In the genomic region with DNA sequence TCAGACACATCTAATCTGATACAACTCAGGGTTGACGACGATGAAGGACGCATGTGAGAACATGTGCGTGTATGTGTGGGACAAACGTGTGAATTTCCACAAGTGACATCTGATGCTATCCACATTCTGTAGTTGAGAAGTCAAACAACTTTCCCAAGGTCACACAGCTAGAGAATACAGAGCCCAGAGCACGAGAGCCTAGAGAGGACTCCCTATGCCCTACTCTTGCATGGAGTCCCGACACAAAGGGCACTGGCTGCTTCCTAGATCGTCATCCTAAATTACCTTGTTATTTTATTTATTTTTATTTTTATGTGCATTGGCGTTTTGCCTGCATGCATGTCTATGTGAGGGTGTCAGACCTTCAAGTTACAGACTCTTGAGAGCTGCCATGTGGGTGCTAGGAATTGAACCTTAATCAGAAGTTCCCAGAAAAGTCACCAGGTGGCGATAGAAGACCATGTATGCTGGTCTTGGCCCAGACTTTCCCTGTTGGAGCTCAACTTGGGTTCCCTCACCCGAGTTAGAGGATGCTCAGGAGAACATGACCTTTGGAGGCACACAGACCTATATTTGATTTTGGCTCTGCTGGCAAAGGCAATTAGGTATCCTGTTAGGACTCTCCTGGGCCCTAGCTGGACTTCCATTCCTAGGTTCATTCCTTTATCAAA, we compare ENCODE assay signal across 8 mouse cellular contexts. TPM values are rescaled to one million over a fixed set of nuclear protein-coding genes. Genes with fewer than 3 reads are reported as not detected.
DNase-seq lines count a peak whose midpoint lies in the region; ATAC-seq and TF ChIP-seq lines count a peak whose summit lies in the region.

No protein-coding gene starts in this region.

- no peak overlapping the region for H3ac ChIP-seq in C2C12 (ENCODE audit: control insufficient read depth, insufficient read length, low read depth)

- H3K36me3 ChIP-seq in C2C12 (ENCODE audit: control insufficient read depth, insufficient read depth): no peaks in the 10 kb centered on the region
- H3K36me3 ChIP-seq in heart, embryonic 12.5 days: no peaks in the 10 kb centered on the region
- H3K36me3 ChIP-seq in kidney, postnatal 0 days (ENCODE audit: insufficient read depth, low read length): no peaks in the 10 kb centered on the region
- H3K36me3 ChIP-seq in liver, embryonic 14.5 days (replicated peaks; ENCODE audit: control insufficient read depth, insufficient read depth, low read depth): no peaks in the 10 kb centered on the region
- H3K36me3 ChIP-seq in neural tube, embryonic 12.5 days: no peaks in the 10 kb centered on the region

- no peak overlapping the region for H3K9ac ChIP-seq in heart, embryonic 12.5 days
- H3K9ac ChIP-seq in kidney, postnatal 0 days (ENCODE audit: low read depth, low read length): no peak overlapping the region
- H3K9ac ChIP-seq in liver, embryonic 14.5 days (replicated peaks): no peak overlapping the region
- H3K9ac ChIP-seq in neural tube, embryonic 12.5 days: no peak overlapping the region

- no peak overlapping the region for H3K4me2 ChIP-seq in heart, embryonic 12.5 days
- H3K4me2 ChIP-seq in kidney, postnatal 0 days (ENCODE audit: low read length): no peak overlapping the region
- H3K4me2 ChIP-seq in liver, embryonic 14.5 days (ENCODE audit: low read depth): no peak overlapping the region
- no peak overlapping the region for H3K4me2 ChIP-seq in neural tube, embryonic 12.5 days (replicated peaks)

- H3K9me3 ChIP-seq in heart, embryonic 12.5 days (replicated peaks): no peaks in the 10 kb centered on the region
- H3K9me3 ChIP-seq in kidney, postnatal 0 days (replicated peaks; ENCODE audit: low read length): no peaks in the 10 kb centered on the region
- H3K9me3 ChIP-seq in liver, embryonic 14.5 days (ENCODE audit: control insufficient read depth, low read length): no peaks in the 10 kb centered on the region
- no peaks in the 10 kb centered on the region for H3K9me3 ChIP-seq in neural tube, embryonic 12.5 days

- no peak overlapping the region for H3K4me3 ChIP-seq in C2C12 (ENCODE audit: insufficient read depth, poor library complexity, severe bottlenecking)
- no peak overlapping the region for H3K4me3 ChIP-seq in heart, embryonic 12.5 days
- no peak overlapping the region for H3K4me3 ChIP-seq in kidney, postnatal 0 days (replicated peaks; ENCODE audit: low read depth, low read length)
- no peak overlapping the region for H3K4me3 ChIP-seq in liver, embryonic 14.5 days (ENCODE audit: insufficient read depth in 1 of 2, low read depth in 2 of 2, low read length in 2 of 2)
- H3K4me3 ChIP-seq in neural tube, embryonic 12.5 days: no peak overlapping the region

- no peak overlapping the region for H3K27ac ChIP-seq in heart, embryonic 12.5 days (ENCODE audit: poor library complexity, severe bottlenecking)
- no peak overlapping the region for H3K27ac ChIP-seq in kidney, postnatal 0 days
- no peak overlapping the region for H3K27ac ChIP-seq in liver, embryonic 14.5 days
- H3K27ac ChIP-seq in neural tube, embryonic 12.5 days: no peak overlapping the region

- H3K79me3 ChIP-seq in C2C12 (ENCODE audit: low read depth): no peaks in the 10 kb centered on the region

- H3K4me1 ChIP-seq in heart, embryonic 12.5 days (replicated peaks): peaks cover 13% of the 10 kb centered on the region
- H3K4me1 ChIP-seq in kidney, postnatal 0 days (replicated peaks; ENCODE audit: insufficient read depth, low read length): no peaks in the 10 kb centered on the region
- H3K4me1 ChIP-seq in liver, embryonic 14.5 days (replicated peaks; ENCODE audit: control insufficient read depth in 2 of 2, insufficient read depth in 2 of 2, low read length in 1 of 2): no peaks in the 10 kb centered on the region
- H3K4me1 ChIP-seq in neural tube, embryonic 12.5 days: no peaks in the 10 kb centered on the region

- peak; percentile 59 for DNase-seq in T-cell, adult 2 months (ENCODE audit: low spot score)
- peak; percentile 86 for DNase-seq in kidney, postnatal 0 days (ENCODE audit: low spot score)
- peak; percentile 20 to 37 (median 33) for DNase-seq in liver, embryonic 14.5 days (ENCODE audit: low read depth in 3 of 3, low spot score in 3 of 3)
- peak; percentile 78 for DNase-seq in thymus, postnatal 0 days (ENCODE audit: low spot score)

- 53% methylated on average over 11 of the region's 11 CpGs for WGBS in heart, embryonic 12.5 days
- 53% methylated on average over 11 of the region's 11 CpGs for WGBS in kidney, postnatal 0 days
- 47% methylated on average over 11 of the region's 11 CpGs for WGBS in liver, embryonic 14.5 days (ENCODE audit: insufficient replicate concordance)
- 56% methylated on average over 11 of the region's 11 CpGs for WGBS in neural tube, embryonic 12.5 days

- no peak for TF ChIP-seq EP300 in liver, embryonic 14.5 days (IDR thresholded peaks at IDR 0.05; ENCODE audit: low read depth)

- H3K27me3 ChIP-seq in C2C12 (ENCODE audit: control insufficient read depth, insufficient read depth, insufficient read length): no peaks in the 10 kb centered on the region
- no peaks in the 10 kb centered on the region for H3K27me3 ChIP-seq in heart, embryonic 12.5 days (replicated peaks)
- no peaks in the 10 kb centered on the region for H3K27me3 ChIP-seq in kidney, postnatal 0 days (ENCODE audit: insufficient read depth, low read length)
- no peaks in the 10 kb centered on the region for H3K27me3 ChIP-seq in liver, embryonic 14.5 days (ENCODE audit: control insufficient read depth, insufficient read depth, low read length)
- no peaks in the 10 kb centered on the region for H3K27me3 ChIP-seq in neural tube, embryonic 12.5 days (replicated peaks)

- no peaks in the 10 kb centered on the region for H3K79me2 ChIP-seq in C2C12 (ENCODE audit: control insufficient read depth, insufficient read depth)

- peak; percentile 4 for TF ChIP-seq CTCF in C2C12 (IDR thresholded peaks at IDR 0.05; ENCODE audit: control insufficient read depth, insufficient read depth, insufficient read length)
- TF ChIP-seq CTCF in kidney, postnatal 0 days (IDR thresholded peaks at IDR 0.05; ENCODE audit: low read depth): peak; percentile 91
- TF ChIP-seq CTCF in liver, embryonic 14.5 days (IDR thresholded peaks at IDR 0.05; ENCODE audit: low read depth): peak; percentile 69

- ATAC-seq in common myeloid progenitor, adult 5-6 weeks (replicated peaks; ENCODE audit: low read depth, poor library complexity, severe bottlenecking): peak; percentile 95
- ATAC-seq in heart, embryonic 12.5 days (ENCODE audit: insufficient number of reproducible peaks, low FRiP score): 0 out of 2 replicates have a peak, but pooled peaks have one; percentile 33
- ATAC-seq in kidney, postnatal 0 days (replicated peaks; ENCODE audit: low FRiP score, low read depth): peak; percentile 62
- no peak for ATAC-seq in liver, embryonic 14.5 days (ENCODE audit: insufficient read depth)
- peak; percentile 54 for ATAC-seq in neural tube, embryonic 12.5 days (ENCODE audit: low FRiP score, low read depth)

TF ChIP-seq in C2C12, 6 proteins besides CTCF, POLR2A, EP300 and RAD21:
- no peak for TF ChIP-seq CEBPB (IDR thresholded peaks at IDR 0.05; ENCODE audit: low read depth)
- TF ChIP-seq FOSL1 (IDR thresholded peaks at IDR 0.05; ENCODE audit: insufficient read depth, low read length, poor library complexity, severe bottlenecking): no peak
- no peak for TF ChIP-seq MYOD1 (IDR thresholded peaks at IDR 0.05; ENCODE audit: control insufficient read depth, insufficient read length, low read depth)
TF ChIP-seq in C2C12: peak in this region for 0.

RNA-seq across cellular contexts. Expression of a gene that starts 7.3 kb away (rescaled TPM):
- not detected for polyA plus RNA-seq in C2C12 (2012; fragmentation: generic; extraction: Trizol)
- total RNA-seq in common myeloid progenitor, adult 5-6 weeks (2017): not detected in 2 replicates
- polyA plus RNA-seq in heart, embryonic 12.5 days (2016; fragmentation: Nextera tagmentation; extraction: Ambion mirVana): not detected in 2 replicates
- not detected in 2 replicates for polyA plus RNA-seq in kidney, postnatal 0 days (2015; fragmentation: Nextera tagmentation; extraction: Ambion mirVana)
- polyA plus RNA-seq in liver, embryonic 14.5 days (2012; rRNA removed): not detected in 2 replicates
- polyA plus RNA-seq in liver, embryonic 14.5 days (2014; fragmentation: Nextera tagmentation; extraction: Ambion mirVana): not detected in 2 replicates
- polyA plus RNA-seq in neural tube, embryonic 12.5 days (2016; fragmentation: Nextera tagmentation; extraction: Ambion mirVana): not detected in 2 replicates
- not detected in 2 replicates for polyA plus RNA-seq in thymus, postnatal 0 days (2015; fragmentation: Nextera tagmentation; extraction: Ambion mirVana)

RNA-seq across cellular contexts. Expression of a gene that starts 30.0 kb away (rescaled TPM):
- not detected for polyA plus RNA-seq in C2C12 (2012; fragmentation: generic; extraction: Trizol)
- total RNA-seq in common myeloid progenitor, adult 5-6 weeks (2017): not detected in 2 replicates
- polyA plus RNA-seq in heart, embryonic 12.5 days (2016; fragmentation: Nextera tagmentation; extraction: Ambion mirVana): 0.04 TPM in 1 of 2 replicates, not detected in the other
- polyA plus RNA-seq in kidney, postnatal 0 days (2015; fragmentation: Nextera tagmentation; extraction: Ambion mirVana): 0.25 and 0.26 TPM in 2 replicates
- 0.68 and 0.87 TPM in 2 replicates for polyA plus RNA-seq in liver, embryonic 14.5 days (2012; rRNA removed)
- polyA plus RNA-seq in liver, embryonic 14.5 days (2014; fragmentation: Nextera tagmentation; extraction: Ambion mirVana): 1.9 and 2.1 TPM in 2 replicates
- polyA plus RNA-seq in neural tube, embryonic 12.5 days (2016; fragmentation: Nextera tagmentation; extraction: Ambion mirVana): 0.04 and 0.15 TPM in 2 replicates
- polyA plus RNA-seq in thymus, postnatal 0 days (2015; fragmentation: Nextera tagmentation; extraction: Ambion mirVana): 7.6 and 8.7 TPM in 2 replicates

RNA-seq across cellular contexts. Expression of a gene that starts 38.3 kb away (rescaled TPM):
- polyA plus RNA-seq in C2C12 (2012; fragmentation: generic; extraction: Trizol): 9.0 TPM
- total RNA-seq in common myeloid progenitor, adult 5-6 weeks (2017): 1.4 and 1.8 TPM in 2 replicates
- 9.9 and 10.1 TPM in 2 replicates for polyA plus RNA-seq in heart, embryonic 12.5 days (2016; fragmentation: Nextera tagmentation; extraction: Ambion mirVana)
- 41.6 and 42.9 TPM in 2 replicates for polyA plus RNA-seq in kidney, postnatal 0 days (2015; fragmentation: Nextera tagmentation; extraction: Ambion mirVana)
- 3.2 and 3.4 TPM in 2 replicates for polyA plus RNA-seq in liver, embryonic 14.5 days (2012; rRNA removed)
- 8.6 and 9.2 TPM in 2 replicates for polyA plus RNA-seq in liver, embryonic 14.5 days (2014; fragmentation: Nextera tagmentation; extraction: Ambion mirVana)
- polyA plus RNA-seq in neural tube, embryonic 12.5 days (2016; fragmentation: Nextera tagmentation; extraction: Ambion mirVana): 20.0 and 20.1 TPM in 2 replicates
- polyA plus RNA-seq in thymus, postnatal 0 days (2015; fragmentation: Nextera tagmentation; extraction: Ambion mirVana): 26.9 and 30.7 TPM in 2 replicates

Comparison
In these comparisons a context has a peak if more than half of its experiments do, and no peak if none do; other contexts are left out.
1. CTCF ChIP-seq: peak in every context shown above with its lines; median percentile 91 in kidney, postnatal 0 days; 69 in liver, embryonic 14.5 days; 4 in C2C12.
2. DNase-seq: peak in every context shown above with its lines; median percentile 86 in kidney, postnatal 0 days; 78 in thymus, postnatal 0 days; 59 in T-cell, adult 2 months; 33 in liver, embryonic 14.5 days.